Mouse (Mus musculus) liver, postnatal 0 days (tissue): Measurements from ENCODE around the gene Stat4. TPM values are rescaled to one million over a fixed set of nuclear protein-coding genes. Genes with fewer than 3 reads are reported as not detected.

Experiments
- ATAC-seq: fragments of 200-750 bp; cut with Nextera tagmentation; 2 replicates; pipeline ENCODE4 v1.8.0; 2017; ENCODE audit warnings: mild to moderate bottlenecking, moderate library complexity
- DNase-seq: peaks from one replicate; pipeline ENCODE4 v3.0.0-alpha.2; 2016
- H3K27ac ChIP-seq: fragments of 300-500 bp; sonication (generic); 2 replicates; pipeline ENCODE4 v1.5.1; 2014; ENCODE audit warnings: antibody characterized with exemption, moderate library complexity, mild to moderate bottlenecking, low read depth
- H3K27me3 ChIP-seq: fragments of 300-500 bp; sonication (generic); 2 replicates; pipeline ENCODE4 v1.6.1; 2014; ENCODE audit warnings: low read length, control low read depth, mixed read lengths; ENCODE audit not compliant: insufficient read depth
- H3K36me3 ChIP-seq: fragments of 300-500 bp; sonication (generic); replicated peaks from 2 replicates; pipeline ENCODE4 v1.6.1; 2014; ENCODE audit warnings: mild to moderate bottlenecking, control low read depth, low read length, moderate library complexity, mixed read lengths; ENCODE audit not compliant: insufficient read depth
- H3K4me1 ChIP-seq: fragments of 300-500 bp; sonication (generic); 2 replicates; pipeline ENCODE4 v1.6.1; 2014; ENCODE audit warnings: antibody characterized with exemption, mild to moderate bottlenecking, control low read depth; ENCODE audit not compliant: insufficient read depth
- H3K4me2 ChIP-seq: fragments of 300-500 bp; sonication (generic); 2 replicates; pipeline ENCODE4 v1.6.1; 2014; ENCODE audit warnings: low read depth, mild to moderate bottlenecking, low read length, moderate library complexity, mixed read lengths
- H3K4me3 ChIP-seq: fragments of 300-500 bp; sonication (generic); 2 replicates; pipeline ENCODE4 v1.5.1; 2014; ENCODE audit warnings: low read depth, low read length
- H3K9ac ChIP-seq: fragments of 300-500 bp; sonication (generic); replicated peaks from 2 replicates; pipeline ENCODE4 v1.6.1; 2014; ENCODE audit warnings: mild to moderate bottlenecking, moderate library complexity
- H3K9me3 ChIP-seq: fragments of 300-500 bp; sonication (generic); 2 replicates; pipeline ENCODE4 v1.6.1; 2016; ENCODE audit warnings: mild to moderate bottlenecking, control low read depth, low read length, mixed read lengths
- CTCF ChIP-seq: sonication (generic); IDR thresholded peaks from 2 replicates; pipeline ENCODE4 v1.5.1; 2016; ENCODE audit warnings: antibody characterized with exemption, low read depth
- EP300 ChIP-seq: IDR thresholded peaks from 2 replicates; pipeline ENCODE4 v1.6.1; 2016; ENCODE audit warnings: antibody characterized with exemption, low read depth, mild to moderate bottlenecking
- WGBS: fragments of 180-500 bp; shearing (Covaris S2); extraction: QIAGEN DNeasy Blood & Tissue Kit; methylation state at CpG from one replicate; pipeline ENCODE4 v1.1.7; 2014; ENCODE audit not compliant: insufficient replicate concordance; 5-methylcytosine and 5-hydroxymethylcytosine counted together
- polyA plus RNA-seq: library from polyadenylated mRNA; unstranded; fragments of >200 nt; fragmentation: Nextera tagmentation; extraction: Ambion mirVana; gene quantifications from 2 replicates; pipeline ENCODE4 v1.2.1, GENCODE M21; 2015

Stat4 gene
- polyA plus RNA-seq, 1 experiment from 2014 or later, result 1.4 TPM

DNA sequence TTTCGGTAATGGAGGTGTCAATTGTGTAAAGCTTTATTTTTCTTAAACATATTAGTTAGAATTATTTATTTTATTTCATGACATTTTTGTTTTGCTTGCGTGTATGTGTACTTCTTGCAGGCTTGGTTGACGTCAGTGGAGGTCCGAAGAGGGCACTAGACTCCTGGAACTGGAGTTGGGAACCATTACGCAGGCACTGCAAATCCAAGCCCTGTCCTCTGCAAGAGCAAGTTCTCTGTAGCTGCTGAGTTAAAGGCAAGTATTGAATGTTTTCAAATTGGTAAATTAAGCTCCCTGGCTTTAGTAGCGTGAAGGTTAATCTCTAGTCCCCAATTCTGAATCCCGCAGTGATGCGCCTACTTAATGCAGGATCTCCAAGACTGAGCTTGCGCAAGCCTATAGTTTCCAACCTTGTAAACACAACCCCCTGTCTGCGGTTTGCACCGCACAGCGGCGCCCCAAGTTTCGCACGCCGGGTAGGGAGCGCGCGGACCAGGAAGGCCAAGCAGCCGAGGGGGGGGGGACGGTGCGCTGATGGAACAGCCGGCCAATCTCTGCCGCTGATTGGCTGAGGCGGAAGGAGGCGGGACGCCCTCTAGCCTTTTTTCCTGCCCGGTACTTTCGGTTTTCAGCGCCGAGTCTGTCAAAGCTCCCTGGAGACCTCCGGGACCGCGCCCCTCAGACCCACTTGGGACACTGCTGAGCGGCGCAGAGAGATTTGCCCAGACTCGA, 132.1 kb downstream of the Stat4 start, which contains the start of gene Stat1:
Gene Stat1 (plus strand): TSS at position 581 of the 732 bp plus-strand sequence.
- TF ChIP-seq EP300 (peak; percentile 82), CTCF (peak; percentile 44)
- 5% methylated on average over 37 of the region's 37 CpGs for WGBS
- peak; percentile 96 for ATAC-seq
- Histone ChIP-seq H3K9ac (peak within 1 kb of the TSS; percentile 85), H3K36me3 (peaks cover 22% of the 10 kb centered on the region), H3K27ac (peak within 1 kb of the TSS; percentile 94), H3K27me3 (no peaks in the 10 kb centered on the region), H3K4me1 (peaks cover 16% of the 10 kb centered on the region), H3K9me3 (no peaks in the 10 kb centered on the region), H3K4me3 (peak within 1 kb of the TSS; percentile 85), H3K4me2 (peak within 1 kb of the TSS; percentile 77)
- DNase-seq, result peak; percentile 98

DNA sequence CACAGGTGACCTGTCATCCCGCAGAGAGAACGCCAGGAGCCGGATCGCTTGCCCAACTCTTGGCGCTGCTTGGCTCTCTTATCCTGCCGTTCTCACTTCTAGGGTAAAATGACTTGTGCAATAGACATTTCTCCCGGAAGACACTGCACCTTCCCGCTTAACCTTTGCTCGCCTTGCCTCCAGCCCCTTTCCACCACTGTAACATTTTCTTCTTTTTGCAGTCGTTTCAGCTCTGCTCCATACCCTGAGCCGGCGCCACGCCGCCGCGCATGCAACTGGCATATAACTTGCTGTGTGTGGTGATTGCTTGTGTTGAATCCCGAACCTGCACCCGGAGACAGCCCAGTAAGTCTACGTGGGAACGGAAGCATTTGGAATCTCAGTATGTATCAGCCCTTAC, 132.7 kb downstream of the Stat4 start:
- under 1% methylated on average over 20 of the region's 20 CpGs for WGBS
- Histone ChIP-seq H3K36me3 (peaks cover 26% of the 10 kb centered on the region), H3K9me3 (no peaks in the 10 kb centered on the region), H3K27ac (peak overlapping the region; percentile 94), H3K4me3 (peak overlapping the region; percentile 85), H3K4me2 (peak overlapping the region; percentile 77), H3K4me1 (peaks cover 16% of the 10 kb centered on the region), H3K9ac (peak overlapping the region; percentile 85), H3K27me3 (no peaks in the 10 kb centered on the region)
- ATAC-seq, result peak; percentile 39; the same call in 1 of the 2 replicates
- TF ChIP-seq CTCF (no peak), EP300 (no peak)
- no peak for DNase-seq

DNA sequence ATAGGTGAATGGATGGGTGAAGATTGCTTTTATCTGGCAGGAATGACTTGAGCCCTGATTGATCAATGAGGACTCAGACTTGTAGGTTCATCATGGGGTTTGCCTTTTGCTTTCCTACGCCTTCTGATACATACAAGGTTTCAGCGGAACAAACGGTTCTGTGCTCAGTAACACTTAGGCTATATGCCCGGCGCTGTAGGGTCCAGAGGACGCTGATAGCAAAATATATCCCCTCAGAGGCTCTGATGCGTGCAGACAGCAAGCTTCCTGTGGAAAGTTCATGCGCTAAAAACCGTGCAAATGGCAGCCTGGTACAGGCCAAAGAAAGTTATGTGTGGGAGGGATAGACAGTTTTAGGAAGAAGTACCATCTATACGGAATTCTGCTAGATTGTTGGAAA, 133.2 kb downstream of the Stat4 start:
- Histone ChIP-seq H3K27me3 (no peaks in the 10 kb centered on the region), H3K4me1 (peaks cover 21% of the 10 kb centered on the region), H3K4me2 (peak overlapping the region; percentile 77), H3K36me3 (peaks cover 30% of the 10 kb centered on the region), H3K27ac (peak overlapping the region; percentile 94), H3K4me3 (peak overlapping the region; percentile 85), H3K9ac (peak overlapping the region; percentile 85), H3K9me3 (no peaks in the 10 kb centered on the region)
- WGBS, result 19% methylated on average over 10 of the region's 10 CpGs
- TF ChIP-seq EP300 (no peak), CTCF (no peak)
- DNase-seq (no peak), ATAC-seq (no peak)

DNA sequence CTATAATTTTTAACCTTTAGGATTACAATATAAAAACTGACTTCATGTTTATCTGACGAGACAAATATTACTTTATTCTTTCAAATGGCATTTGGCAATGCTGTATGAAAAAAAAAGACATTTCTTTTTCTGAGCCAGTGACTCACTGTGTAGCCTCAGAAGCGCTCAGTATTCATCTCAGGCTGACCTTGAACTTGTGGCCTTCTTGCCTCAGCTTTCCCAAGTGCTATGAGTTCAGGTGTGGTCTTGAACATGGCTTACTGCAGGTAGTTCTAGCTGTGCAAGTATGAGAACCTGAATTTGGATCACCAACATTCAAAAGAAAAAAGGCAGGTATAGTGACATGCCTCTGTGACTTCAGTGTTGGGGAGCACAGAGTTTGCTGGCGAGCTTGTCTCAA, 134.1 kb downstream of the Stat4 start:
- no peak for TF ChIP-seq EP300
- TF ChIP-seq CTCF, result no peak
- DNase-seq (no peak), ATAC-seq (no peak)
- Histone ChIP-seq H3K4me3 (peak overlapping the region; percentile 85), H3K9ac (no peak overlapping the region), H3K36me3 (peaks cover 38% of the 10 kb centered on the region), H3K27me3 (no peaks in the 10 kb centered on the region), H3K9me3 (no peaks in the 10 kb centered on the region), H3K4me2 (peak overlapping the region; percentile 77), H3K4me1 (peaks cover 22% of the 10 kb centered on the region), H3K27ac (no peak overlapping the region)
- 86% methylated on average over 3 of the region's 3 CpGs for WGBS

DNA sequence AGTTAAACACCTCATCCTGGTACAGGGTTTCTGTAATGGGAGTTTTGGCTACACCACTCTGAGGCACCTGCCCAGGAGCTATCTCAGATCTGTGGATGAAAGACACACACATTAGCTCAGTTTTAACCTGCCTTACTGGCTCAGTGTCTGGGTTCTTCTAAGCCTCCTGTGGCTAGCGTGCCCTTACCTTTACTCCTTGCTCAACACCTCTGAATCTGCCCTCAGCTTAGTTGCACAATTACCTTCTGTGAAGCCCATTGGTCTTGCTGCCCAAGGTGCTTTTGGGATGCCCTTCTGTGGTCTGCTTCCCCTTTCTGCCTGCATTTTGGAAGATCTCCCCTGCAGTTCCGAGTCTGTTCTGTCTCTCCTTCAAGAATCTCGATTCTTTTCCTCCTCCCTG, 137.9 kb downstream of the Stat4 start:
- Histone ChIP-seq H3K4me2 (no peak overlapping the region), H3K27ac (no peak overlapping the region), H3K9me3 (no peaks in the 10 kb centered on the region), H3K4me1 (peaks cover 17% of the 10 kb centered on the region), H3K27me3 (no peaks in the 10 kb centered on the region), H3K36me3 (peaks cover 67% of the 10 kb centered on the region), H3K9ac (no peak overlapping the region), H3K4me3 (no peak overlapping the region)
- DNase-seq (no peak), ATAC-seq (no peak)
- WGBS, result 69% methylated on average over 3 of the region's 3 CpGs
- TF ChIP-seq CTCF (no peak), EP300 (no peak)

DNA sequence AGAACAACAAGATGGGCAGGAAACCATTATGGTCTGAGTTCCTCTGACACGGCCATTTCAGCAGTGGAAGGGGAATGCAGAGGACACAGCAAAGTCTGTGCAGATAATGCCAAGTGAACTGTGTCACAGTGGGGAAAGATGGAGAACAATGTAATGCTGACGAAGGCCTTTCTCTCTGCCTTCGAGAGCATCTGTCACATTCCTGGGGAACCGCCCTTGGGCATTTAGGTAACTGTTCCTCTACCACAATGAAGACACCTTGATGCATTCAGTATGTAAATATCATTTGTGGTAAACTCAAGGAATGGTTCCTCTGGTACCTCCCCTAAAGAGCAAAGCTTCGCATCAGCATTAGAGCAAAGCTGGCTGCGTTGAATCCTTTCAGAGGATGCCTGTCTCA, 140.4 kb downstream of the Stat4 start:
- TF ChIP-seq CTCF (no peak), EP300 (no peak)
- 90% methylated on average over 6 of the region's 6 CpGs for WGBS
- ATAC-seq (no peak), DNase-seq (no peak)
- H3K9me3 ChIP-seq, result no peaks in the 10 kb centered on the region
- H3K36me3 ChIP-seq, result peaks cover 83% of the 10 kb centered on the region
- H3K4me3 ChIP-seq, result no peak overlapping the region
- H3K4me2 ChIP-seq, result no peak overlapping the region
- H3K27ac ChIP-seq, result no peak overlapping the region
- peaks cover 6% of the 10 kb centered on the region for H3K4me1 ChIP-seq
- no peak overlapping the region for H3K9ac ChIP-seq
- H3K27me3 ChIP-seq, result no peaks in the 10 kb centered on the region

DNA sequence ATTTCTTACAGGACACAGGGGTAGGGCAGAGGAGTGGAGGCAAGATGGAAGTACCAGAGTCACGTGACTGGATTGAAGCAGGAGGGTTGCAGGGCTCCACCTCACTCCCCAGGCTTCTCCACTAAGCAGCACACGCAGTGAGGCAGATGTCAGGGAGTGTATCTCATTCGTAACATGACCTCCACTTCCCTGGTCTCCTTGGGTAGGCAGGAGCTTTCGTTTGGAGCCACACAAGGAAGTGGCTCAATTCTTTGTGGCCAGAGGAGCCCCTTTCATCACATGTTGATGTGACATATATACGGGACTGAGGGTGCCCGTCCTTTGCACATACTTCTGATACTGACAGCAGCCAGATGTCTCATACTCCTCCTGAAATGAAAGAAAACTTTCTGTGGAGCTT, 142.8 kb downstream of the Stat4 start:
- Histone ChIP-seq H3K9me3 (no peaks in the 10 kb centered on the region), H3K27me3 (no peaks in the 10 kb centered on the region), H3K4me1 (peaks cover 5% of the 10 kb centered on the region), H3K9ac (no peak overlapping the region), H3K27ac (no peak overlapping the region), H3K4me3 (no peak overlapping the region), H3K4me2 (no peak overlapping the region), H3K36me3 (peaks cover 86% of the 10 kb centered on the region)
- ATAC-seq, result peak; percentile 15; the same call in 1 of the 2 replicates
- WGBS, result 60% methylated on average over 6 of the region's 6 CpGs
- DNase-seq, result no peak
- no peak for TF ChIP-seq CTCF
- TF ChIP-seq EP300, result no peak
